Mouse (Mus musculus) MEL (cell line): Measurements from ENCODE around the gene Nkx1-2. TPM values are rescaled to one million over a fixed set of nuclear protein-coding genes. Genes with fewer than 3 reads are reported as not detected.

Source experiments
- DNase-seq: peaks from one replicate; pipeline ENCODE4 v3.0.0; 2011; ENCODE audit warnings: low read depth, low spot score
- H3K27ac ChIP-seq: 2 replicates; pipeline ENCODE4 v1.5.1; 2012; ENCODE audit warnings: low read depth, mild to moderate bottlenecking, control low read depth, low read length, moderate library complexity; ENCODE audit not compliant: control insufficient read depth
- H3K27me3 ChIP-seq, 2 experiments: fragments of 150-350 bp in 1 of 2; sonication (generic) in 1 of 2; 2 replicates each; pipeline ENCODE4 v1.6.1; 2012; ENCODE audit warnings: low read length in 2 of 2, mild to moderate bottlenecking in 2 of 2, improper control_type of control experiment in 1 of 2, moderate library complexity in 1 of 2; ENCODE audit not compliant: insufficient read depth in 2 of 2, control insufficient read depth in 1 of 2
- H3K36me3 ChIP-seq, 2 experiments: 2 replicates each; pipeline ENCODE4 v1.6.1; 2012 to 2014; ENCODE audit warnings: low read length in 2 of 2, improper control_type of control experiment in 1 of 2, inconsistent platforms in 1 of 2, mild to moderate bottlenecking in 1 of 2; ENCODE audit not compliant: insufficient read depth in 2 of 2, control insufficient read depth in 1 of 2
- H3K4me1 ChIP-seq, 2 experiments: fragments of 150-350 bp in 1 of 2; sonication (generic) in 1 of 2; 2 replicates each; pipeline ENCODE4 v1.6.1; 2012; ENCODE audit warnings: low read length in 2 of 2, improper control_type of control experiment in 1 of 2, mild to moderate bottlenecking in 1 of 2; ENCODE audit not compliant: insufficient read depth in 2 of 2, control insufficient read depth in 1 of 2
- H3K4me3 ChIP-seq, 2 experiments: fragments of 150-350 bp in 1 of 2; sonication (generic) in 1 of 2; 2 replicates each; pipeline ENCODE4 v1.5.1; 2012; ENCODE audit warnings: low read depth in 2 of 2, low read length in 2 of 2, mild to moderate bottlenecking in 2 of 2, moderate library complexity in 2 of 2, control low read depth in 1 of 2, improper control_type of control experiment in 1 of 2; ENCODE audit not compliant: control insufficient read depth in 1 of 2, insufficient read depth in 1 of 2
- H3K79me2 ChIP-seq: 2 replicates; pipeline ENCODE4 v1.6.1; 2012; ENCODE audit warnings: mild to moderate bottlenecking, low read length, moderate library complexity; ENCODE audit not compliant: control insufficient read depth, poor library complexity, insufficient read depth
- H3K9ac ChIP-seq: 2 replicates; pipeline ENCODE4 v1.6.1; 2012; ENCODE audit warnings: low read depth, mild to moderate bottlenecking, control low read depth, low read length, moderate library complexity; ENCODE audit not compliant: control insufficient read depth, poor library complexity, severe bottlenecking
- H3K9me3 ChIP-seq: fragments of 150-350 bp; sonication (generic); replicated peaks from 2 replicates; pipeline ENCODE4 v1.6.1; 2012; ENCODE audit warnings: mild to moderate bottlenecking, low read length, improper control_type of control experiment, moderate library complexity; ENCODE audit not compliant: insufficient read depth
- BHLHE40 ChIP-seq: IDR thresholded peaks from 2 replicates; pipeline ENCODE4 v1.6.1; 2012; ENCODE audit warnings: low read depth, mild to moderate bottlenecking, inconsistent platforms, low read length, improper control_type of control experiment, borderline replicate concordance
- CTCF ChIP-seq, 3 experiments: IDR thresholded peaks in 2 of 3; conservative IDR thresholded peaks in 1 of 3; 2 replicates each; pipeline ENCODE4 v1.5.1; 2011 to 2012; ENCODE audit warnings: low read length in 3 of 3, low read depth in 2 of 3, mild to moderate bottlenecking in 2 of 3, improper control_type of control experiment in 1 of 3, inconsistent platforms in 1 of 3, mixed read lengths in 1 of 3, moderate library complexity in 1 of 3; ENCODE audit not compliant: control insufficient read depth in 1 of 3, insufficient read depth in 1 of 3, poor library complexity in 1 of 3, severe bottlenecking in 1 of 3
- GABPA ChIP-seq: IDR thresholded peaks from 2 replicates; pipeline ENCODE4 v1.6.1; 2012; ENCODE audit warnings: low read depth, mild to moderate bottlenecking, inconsistent platforms, low read length, improper control_type of control experiment, moderate library complexity
- JUND ChIP-seq: IDR thresholded peaks from 2 replicates; pipeline ENCODE4 v1.6.1; 2011; ENCODE audit warnings: low read depth, mild to moderate bottlenecking, improper control_type of control experiment, low read length
- KAT2A ChIP-seq: conservative IDR thresholded peaks from 2 replicates; pipeline ENCODE4 v1.6.1; 2012; ENCODE audit warnings: low read depth, low read length, improper control_type of control experiment, inconsistent platforms
- MAZ ChIP-seq: IDR thresholded peaks from 2 replicates; pipeline ENCODE4 v1.6.1; 2012; ENCODE audit warnings: low read depth, mild to moderate bottlenecking, inconsistent platforms, low read length, improper control_type of control experiment
- MEF2A ChIP-seq: IDR thresholded peaks from 2 replicates; pipeline ENCODE4 v1.6.1; 2014; ENCODE audit warnings: low read depth, mild to moderate bottlenecking, inconsistent platforms, low read length, improper control_type of control experiment; ENCODE audit not compliant: poor library complexity, insufficient replicate concordance, severe bottlenecking; ENCODE audit errors: extremely low read depth
- MYC ChIP-seq: IDR thresholded peaks from 2 replicates; pipeline ENCODE4 v1.6.1; 2011; ENCODE audit warnings: low read depth, mild to moderate bottlenecking, low read length, improper control_type of control experiment, moderate library complexity
- NELFE ChIP-seq: IDR thresholded peaks from 2 replicates; pipeline ENCODE4 v1.6.1; 2011; ENCODE audit warnings: low read depth, low read length, improper control_type of control experiment
- NRF1 ChIP-seq: IDR thresholded peaks from 2 replicates; pipeline ENCODE4 v1.6.1; 2014; ENCODE audit warnings: low read depth, mild to moderate bottlenecking, inconsistent platforms, low read length, improper control_type of control experiment, moderate library complexity; ENCODE audit not compliant: poor library complexity, insufficient read depth, severe bottlenecking
- POLR2A ChIP-seq, 2 experiments: IDR thresholded peaks; 2 replicates each; pipeline ENCODE4 v1.6.1; 2011 to 2012; ENCODE audit warnings: low read length in 2 of 2, mild to moderate bottlenecking in 2 of 2, control low read depth in 1 of 2, improper control_type of control experiment in 1 of 2, low read depth in 1 of 2, moderate library complexity in 1 of 2; ENCODE audit not compliant: control insufficient read depth in 1 of 2, insufficient read depth in 1 of 2, poor library complexity in 1 of 2
- POLR2AphosphoS2 ChIP-seq: IDR thresholded peaks from 2 replicates; pipeline ENCODE4 v1.6.1; 2011; ENCODE audit warnings: low read length, improper control_type of control experiment
- RAD21 ChIP-seq: IDR thresholded peaks from 2 replicates; pipeline ENCODE4 v1.6.1; 2011; ENCODE audit warnings: mild to moderate bottlenecking, low read depth, low read length, improper control_type of control experiment
- RCOR1 ChIP-seq: IDR thresholded peaks from 2 replicates; pipeline ENCODE4 v1.6.1; 2012; ENCODE audit warnings: low read depth, mild to moderate bottlenecking, inconsistent platforms, low read length, improper control_type of control experiment
- SIN3A ChIP-seq: IDR thresholded peaks from 2 replicates; pipeline ENCODE4 v1.6.1; 2012; ENCODE audit warnings: low read length, improper control_type of control experiment, inconsistent platforms
- SMC3 ChIP-seq: IDR thresholded peaks from 2 replicates; pipeline ENCODE4 v1.6.1; 2011; ENCODE audit warnings: low read depth, low read length, improper control_type of control experiment
- TBP ChIP-seq: IDR thresholded peaks from 2 replicates; pipeline ENCODE4 v1.8.0; 2011; ENCODE audit warnings: low read depth, low read length, improper control_type of control experiment
- TCF12 ChIP-seq: IDR thresholded peaks from 2 replicates; pipeline ENCODE4 v1.6.1; 2014; ENCODE audit warnings: low read depth, mild to moderate bottlenecking, inconsistent platforms, low read length, improper control_type of control experiment, moderate library complexity
- USF1 ChIP-seq: IDR thresholded peaks from 2 replicates; pipeline ENCODE4 v1.6.1; 2014; ENCODE audit warnings: low read depth, mild to moderate bottlenecking, inconsistent platforms, low read length, improper control_type of control experiment, moderate library complexity
- ZC3H11A ChIP-seq: IDR thresholded peaks from 2 replicates; pipeline ENCODE4 v1.6.1; 2012; ENCODE audit warnings: low read depth, mild to moderate bottlenecking, inconsistent platforms, low read length, improper control_type of control experiment
- ZMIZ1 ChIP-seq: IDR thresholded peaks from 2 replicates; pipeline ENCODE4 v1.6.1; 2012; ENCODE audit warnings: low read depth, mild to moderate bottlenecking, inconsistent platforms, low read length, improper control_type of control experiment, moderate library complexity
- ZNF384 ChIP-seq: IDR thresholded peaks from 2 replicates; pipeline ENCODE4 v1.6.1; 2012; ENCODE audit warnings: low read depth, mild to moderate bottlenecking, inconsistent platforms, low read length, improper control_type of control experiment
- polyA plus RNA-seq, 2 experiments: library from polyadenylated mRNA; stranded (reverse) in 1 of 2; unstranded in 1 of 2; fragments of >175 nt in 1 of 2; fragments of >200 nt in 1 of 2; gene quantifications; 2 replicates each; pipeline versions ENCODE4 v1.2.1 to v1.2.4; 2012; ENCODE audit warnings: low replicate concordance in 2 of 2, low read depth in 1 of 2; ENCODE audit not compliant: insufficient read length in 2 of 2, insufficient read depth in 1 of 2, missing spikeins in 1 of 2
- total RNA-seq: library from RNA; depleted of rRNA; stranded (reverse); fragments of 300-350 nt; gene quantifications from 2 replicates; pipeline ENCODE4 v1.2.3, GENCODE M21; 2012

Nkx1-2 gene
- total and polyA plus RNA-seq, 3 experiments: 2.4 to 2.8 TPM; not detected in 1

GRCm38 (mm10) chr7:132555911-132556310, 43.5 kb downstream of the Nkx1-2 start:
- Histone ChIP-seq H3K9ac (no peak overlapping the region), H3K27me3 (no peaks in the 10 kb centered on the region), H3K9me3 (no peaks in the 10 kb centered on the region), H3K36me3 (peaks cover 15 to 17% of the 10 kb centered on the region in 2 experiments), H3K4me3 (no peak overlapping the region), H3K4me1 (peaks cover 0 to 18% of the 10 kb centered on the region in 2 experiments; a peak in 3 of 4 replicates), H3K79me2 (no peaks in the 10 kb centered on the region), H3K27ac (no peak overlapping the region)
- DNase-seq: no peak
- TF ChIP-seq GABPA: no peak
- TF ChIP-seq TCF12: no peak
- 0 out of 4 replicates have a peak, but pooled peaks of 1 of the 2 experiments have one; percentile 9 for TF ChIP-seq POLR2A (IDR thresholded peaks at IDR 0.05; ENCODE audit: control insufficient read depth in 1 of 2, insufficient read depth in 1 of 2, low read depth in 1 of 2, low read length in 2 of 2, poor library complexity in 1 of 2)

GRCm38 (mm10) chr7:132554091-132554490, 45.3 kb downstream of the Nkx1-2 start:
- Histone ChIP-seq H3K4me1 (peaks cover 0 to 22% of the 10 kb centered on the region in 2 experiments; a peak in 2 of 4 replicates), H3K9me3 (no peaks in the 10 kb centered on the region), H3K4me3 (no peak overlapping the region), H3K27ac (no peak overlapping the region), H3K9ac (no peak overlapping the region), H3K36me3 (peaks cover 8 to 12% of the 10 kb centered on the region in 2 experiments), H3K27me3 (no peaks in the 10 kb centered on the region), H3K79me2 (no peaks in the 10 kb centered on the region)
- TF ChIP-seq TCF12 (0 out of 2 replicates have a peak, but pooled peaks have one; percentile 8), SMC3 (no peak)
- DNase-seq: peak; percentile 34

DNA sequence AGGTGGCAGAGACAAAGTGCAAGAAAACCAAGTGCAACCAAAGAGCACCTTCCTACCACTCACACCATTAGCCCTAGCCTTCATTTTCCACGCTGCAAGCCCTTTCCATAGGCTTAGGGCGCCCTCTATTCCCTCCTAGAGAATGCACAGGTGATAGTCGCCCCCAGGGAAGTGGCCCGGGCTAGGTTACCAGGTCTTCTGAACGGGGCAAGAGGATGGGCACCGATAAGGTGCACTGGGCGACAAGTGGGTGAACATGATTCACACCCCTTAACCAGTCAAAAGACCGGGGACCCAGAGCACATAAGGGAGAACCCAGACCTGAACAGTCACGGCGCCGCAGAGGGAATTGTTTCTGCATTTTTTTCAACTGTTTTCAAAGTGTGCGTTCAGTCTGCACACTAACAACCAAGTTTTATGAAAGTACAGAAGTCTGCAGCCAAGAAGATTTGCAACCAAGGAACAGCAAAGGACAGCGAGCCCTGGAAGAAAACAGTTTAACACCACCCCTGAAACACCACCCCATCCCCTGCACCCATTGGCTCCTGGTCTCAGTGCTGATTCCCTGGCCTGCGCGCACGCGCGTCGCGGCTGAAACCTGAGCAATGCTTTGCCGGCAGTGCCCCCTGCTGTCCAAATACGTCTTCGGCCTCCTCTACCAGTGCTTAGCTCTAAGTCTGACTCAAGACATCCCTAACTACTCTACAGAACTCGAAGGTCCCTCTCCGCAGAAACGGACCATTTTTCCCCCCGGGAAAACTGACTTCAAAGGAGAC, 47.9 kb downstream of the Nkx1-2 start:
- no peaks in the 10 kb centered on the region for H3K9me3 ChIP-seq
- peaks cover 0 to 13% of the 10 kb centered on the region in 2 experiments; a peak in 2 of 4 replicates for H3K4me1 ChIP-seq
- peak overlapping the region; percentile 62 for H3K9ac ChIP-seq
- H3K79me2 ChIP-seq: no peaks in the 10 kb centered on the region
- peak overlapping the region; percentile 62 to 68 for H3K4me3 ChIP-seq
- peak overlapping the region; percentile 66 for H3K27ac ChIP-seq
- peaks cover 0 to 4% of the 10 kb centered on the region in 2 experiments; a peak in 2 of 4 replicates for H3K36me3 ChIP-seq
- H3K27me3 ChIP-seq: 0 out of 4 replicates have a peak, but pooled peaks cover 0 to 1% of the 10 kb centered on the region in 2 experiments
- DNase-seq: peak; percentile 97
- TF ChIP-seq MEF2A (no peak), SMC3 (peak; percentile 93), TCF12 (peak; percentile 28; the same call in 1 of the 2 replicates), USF1 (no peak; the same call in 1 of the 2 replicates), MYC (0 out of 2 replicates have a peak, but pooled peaks have one; percentile 43), POLR2A (IDR thresholded peaks at IDR 0.05; ENCODE audit: control insufficient read depth in 1 of 2, insufficient read depth in 1 of 2, low read depth in 1 of 2, low read length in 2 of 2, poor library complexity in 1 of 2) (peak in 1 of 2 experiments; percentile 52; a peak in 2 of 4 replicates), ZMIZ1 (no peak), SIN3A (peak; percentile 63), CTCF (IDR thresholded peaks at IDR 0.05 in 2 of 3, conservative IDR thresholded peaks at IDR 0.05 in 1 of 3; ENCODE audit: control insufficient read depth in 1 of 3, insufficient read depth in 1 of 3, low read depth in 2 of 3, low read length in 3 of 3, poor library complexity in 1 of 3, severe bottlenecking in 1 of 3) (peak; percentile 77 to 98 (median 94)), ZNF384 (peak; percentile 52; the same call in 1 of the 2 replicates), ZC3H11A (peak; percentile 92), NRF1 (peak; percentile 91), KAT2A (no peak), MAZ (peak; percentile 43; the same call in 1 of the 2 replicates), RAD21 (peak; percentile 100), TBP (peak; percentile 41; the same call in 1 of the 2 replicates), BHLHE40 (peak; percentile 33; the same call in 1 of the 2 replicates), RCOR1 (0 out of 2 replicates have a peak, but pooled peaks have one; percentile 20), JUND (0 out of 2 replicates have a peak, but pooled peaks have one; percentile 53), POLR2AphosphoS2 (no peak), NELFE (peak; percentile 32)
